Mouse (Mus musculus) kidney, adult 2 months (tissue): ENCODE measurements at regions not wholly inside any gene's neighbourhood (a gene's known extent, or its start where the extent isn't known, plus 50 kb on each side); places are given as distances from the start of the nearest gene placed in this dataset.

Experiments used
- CTCF ChIP-seq: fragments of 200-500 bp; conservative IDR thresholded peaks from 2 replicates; pipeline ENCODE4 v1.5.1; 2011; ENCODE audit warnings: low read depth, mild to moderate bottlenecking, control low read depth, low read length, moderate library complexity, mixed read lengths; ENCODE audit not compliant: insufficient read depth, insufficient read length
- POLR2A ChIP-seq: fragments of 200-500 bp; IDR thresholded peaks from one replicate; pipeline ENCODE4 v1.6.1; 2011; ENCODE audit warnings: low read depth, low read length, control low read depth

DNA sequence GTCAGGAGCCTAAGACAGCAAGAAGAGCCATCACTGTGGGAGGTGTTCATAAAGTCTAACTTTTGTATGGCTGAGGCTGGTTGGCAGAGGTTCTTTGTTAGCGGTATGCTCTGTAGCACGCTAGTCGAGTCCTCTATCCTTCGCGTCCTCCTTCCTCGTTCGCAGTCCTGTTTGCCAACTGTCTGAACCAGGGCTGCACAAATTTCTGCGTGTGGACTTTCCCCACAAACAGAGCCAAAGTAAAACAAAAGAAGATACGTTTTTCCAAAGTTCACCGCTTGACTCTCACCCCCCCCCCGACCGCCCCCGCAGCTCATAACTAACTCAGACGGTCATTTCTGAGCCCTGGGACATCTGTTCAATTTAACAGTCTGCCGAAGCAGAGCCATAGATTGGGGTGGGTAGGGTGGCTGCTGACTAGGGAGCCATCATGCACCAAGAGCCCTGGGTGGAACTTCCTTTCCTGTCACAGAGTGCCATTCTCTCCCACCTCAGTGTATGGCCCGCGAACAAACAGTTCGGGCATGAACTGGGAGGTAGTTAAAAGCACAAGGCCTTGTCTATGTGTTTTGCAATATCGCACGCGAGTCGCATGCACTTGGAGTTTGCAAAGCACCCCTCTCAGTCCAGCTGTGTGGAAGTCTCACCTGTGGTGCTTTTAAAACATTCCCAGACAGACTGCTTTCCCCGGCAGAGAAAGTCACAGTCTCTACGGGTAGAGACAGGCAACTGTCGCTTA lies 63.0 kb upstream of the Map3k1 start:
- TF ChIP-seq CTCF (no peak), POLR2A (no peak)
